In genomic region chr13:54054962-54055361, GRCm38 (mm10) we compare ENCODE assay signal across 8 mouse cellular contexts. TPM values are rescaled to one million over a fixed set of nuclear protein-coding genes. Genes with fewer than 3 reads are reported as not detected.
DNase-seq lines count a peak whose midpoint lies in the region; ATAC-seq and TF ChIP-seq lines count a peak whose summit lies in the region.

No protein-coding gene starts in this region.

- TF ChIP-seq POLR2A in small intestine, adult 2 months (IDR thresholded peaks at IDR 0.05; ENCODE audit: low read depth, low read length) = no peak

- WGBS in neural tube, embryonic 11.5 days = 3% methylated on average over 18 of the region's 20 CpGs
- under 1% methylated on average over 20 of the region's 20 CpGs for WGBS in limb, embryonic 11.5 days
- 4% methylated on average over 20 of the region's 20 CpGs for WGBS in small intestine, adult 2 months

- peaks cover 3% of the 10 kb centered on the region; the same call in 1 of the 2 replicates for H3K4me1 ChIP-seq in neural tube, embryonic 11.5 days (ENCODE audit: control insufficient read depth, insufficient read depth, low read length)
- H3K4me1 ChIP-seq in limb, embryonic 11.5 days (ENCODE audit: control insufficient read depth, insufficient read depth, low read length) = peaks cover 10% of the 10 kb centered on the region
- H3K4me1 ChIP-seq in small intestine, adult 2 months (ENCODE audit: control insufficient read depth, insufficient read depth, insufficient read length, low read length) = peaks cover 3% of the 10 kb centered on the region

- no peaks in the 10 kb centered on the region for H3K36me3 ChIP-seq in neural tube, embryonic 11.5 days (ENCODE audit: control insufficient read depth, insufficient read depth, low read length)
- no peaks in the 10 kb centered on the region for H3K36me3 ChIP-seq in limb, embryonic 11.5 days (ENCODE audit: control insufficient read depth, insufficient read depth, low read length)
- no peaks in the 10 kb centered on the region for H3K36me3 ChIP-seq in small intestine, adult 2 months (ENCODE audit: control insufficient read depth, insufficient read depth, low read length)

- H3K4me3 ChIP-seq in neural tube, embryonic 11.5 days (ENCODE audit: low read depth, low read length) = peak overlapping the region; percentile 47
- peak overlapping the region; percentile 36 for H3K4me3 ChIP-seq in limb, embryonic 11.5 days (ENCODE audit: low read depth, low read length)
- peak overlapping the region; percentile 52; the same call in 1 of the 2 replicates for H3K4me3 ChIP-seq in small intestine, adult 2 months (ENCODE audit: low read depth, low read length)

- no peak overlapping the region; the same call in 1 of the 2 replicates for H3K9ac ChIP-seq in neural tube, embryonic 11.5 days (ENCODE audit: low read length)
- no peak overlapping the region; the same call in 1 of the 2 replicates for H3K9ac ChIP-seq in limb, embryonic 11.5 days (ENCODE audit: low read length)

- TF ChIP-seq CTCF in small intestine, adult 2 months (IDR thresholded peaks at IDR 0.05; ENCODE audit: extremely low read depth, insufficient read length, insufficient replicate concordance, low read depth, low read length) = no peak

- ATAC-seq in neural tube, embryonic 11.5 days (ENCODE audit: insufficient read depth, low FRiP score, low TSS enrichment) = no peak
- ATAC-seq in limb, embryonic 11.5 days (ENCODE audit: insufficient number of reproducible peaks, low FRiP score, low TSS enrichment, low read depth) = 0 out of 2 replicates have a peak, but pooled peaks have one; percentile 44

- peak overlapping the region; percentile 100 for H3K4me2 ChIP-seq in neural tube, embryonic 11.5 days (ENCODE audit: low read depth)
- H3K4me2 ChIP-seq in limb, embryonic 11.5 days (ENCODE audit: low read depth, severe bottlenecking) = peak overlapping the region; percentile 88

- no peak overlapping the region for H3K27ac ChIP-seq in neural tube, embryonic 11.5 days (ENCODE audit: low read depth, low read length)
- no peak overlapping the region for H3K27ac ChIP-seq in limb, embryonic 11.5 days (replicated peaks; ENCODE audit: low read depth, low read length)
- H3K27ac ChIP-seq in small intestine, adult 2 months (ENCODE audit: insufficient read depth, low read depth, low read length) = no peak overlapping the region

- DNase-seq in cerebellum, postnatal 10 days = peak; percentile 49 to 50
- DNase-seq in cerebellum, adult 18-20 months = no peak
- DNase-seq in neural tube, embryonic 11.5 days (ENCODE audit: low spot score) = peak; percentile 35
- DNase-seq in neural tube, embryonic 10.5 days (ENCODE audit: extremely low spot score, low spot score) = no peak
- peak; percentile 47 for DNase-seq in limb, embryonic 11.5 days (ENCODE audit: low spot score)
- no peak for DNase-seq in urinary bladder, postnatal 14 days (ENCODE audit: low spot score)
- DNase-seq in ovary, postnatal 10 days (ENCODE audit: low spot score) = no peak

- no peaks in the 10 kb centered on the region for H3K9me3 ChIP-seq in neural tube, embryonic 11.5 days (ENCODE audit: control insufficient read depth, low read length)
- no peaks in the 10 kb centered on the region for H3K9me3 ChIP-seq in limb, embryonic 11.5 days (ENCODE audit: control insufficient read depth, low read length)

- H3K27me3 ChIP-seq in neural tube, embryonic 11.5 days (ENCODE audit: control insufficient read depth, insufficient read depth, low read length) = peaks cover 11% of the 10 kb centered on the region
- H3K27me3 ChIP-seq in limb, embryonic 11.5 days (ENCODE audit: control insufficient read depth, insufficient read depth, low read length) = peaks cover 33% of the 10 kb centered on the region
- H3K27me3 ChIP-seq in small intestine, adult 2 months (ENCODE audit: control insufficient read depth, insufficient read depth, low read length) = peaks cover 10% of the 10 kb centered on the region

RNA-seq across cellular contexts. Expression of gene Drd1, which starts 0.5 kb away (rescaled TPM):
- 0.55 and 0.73 TPM in 2 replicates for polyA plus RNA-seq in neural tube, embryonic 11.5 days (2014; fragmentation: Nextera tagmentation; extraction: Ambion mirVana)
- polyA plus RNA-seq in limb, embryonic 11.5 days (2014; fragmentation: Nextera tagmentation; extraction: Ambion mirVana) = 0.06 TPM in 1 of 2 replicates, not detected in the other
- not detected in 2 replicates for polyA plus RNA-seq in small intestine, adult 2 months (2012; rRNA removed)

RNA-seq across cellular contexts. Expression of gene Sfxn1, which starts 16.7 kb away (rescaled TPM):
- polyA plus RNA-seq in neural tube, embryonic 11.5 days (2014; fragmentation: Nextera tagmentation; extraction: Ambion mirVana) = 83.0 and 87.7 TPM in 2 replicates
- 66.6 and 70.1 TPM in 2 replicates for polyA plus RNA-seq in limb, embryonic 11.5 days (2014; fragmentation: Nextera tagmentation; extraction: Ambion mirVana)
- 15.8 and 36.6 TPM in 2 replicates for polyA plus RNA-seq in small intestine, adult 2 months (2012; rRNA removed)

Comparison
In these comparisons a context has a peak if more than half of its experiments do, and no peak if none do; other contexts are left out.
1. DNase-seq: peak in cerebellum, postnatal 10 days (2 of 2), neural tube, embryonic 11.5 days (single experiment) and limb, embryonic 11.5 days (single experiment); none in cerebellum, adult 18-20 months (0 of 2), neural tube, embryonic 10.5 days (single experiment), urinary bladder, postnatal 14 days (single experiment) and ovary, postnatal 10 days (single experiment).
2. Peak in every context shown above with its lines, with median percentiles within 50 percentile points of each other: H3K4me3 ChIP-seq.